ENCODE assay signal across 12 mouse cellular contexts in genomic region chr8:46613377-46613776, GRCm38 (mm10). TPM values are rescaled to one million over a fixed set of nuclear protein-coding genes. Genes with fewer than 3 reads are reported as not detected.
A peak's percentile ranks its signal among the peaks of the same experiment; 100 is the strongest.
DNase-seq lines count a peak whose midpoint lies in the region; ATAC-seq lines count a peak whose summit lies in the region.
"Had no signal": no experiment of that assay in that cellular context is flagged by ENCODE, and none has a peak within 500 bp of the region (broad histone marks: within the 10 kb centered on the region; RNA-seq: fewer than 3 reads in every experiment).

No protein-coding gene starts in this region.

- WGBS in lung, embryonic 16.5 days = 62% methylated on average over 4 of the region's 4 CpGs
- 60% methylated on average over 4 of the region's 4 CpGs for WGBS in heart, embryonic 15.5 days

- H3K9me3 ChIP-seq in lung, embryonic 16.5 days (ENCODE audit: control insufficient read depth, low read length) = no peaks in the 10 kb centered on the region
- H3K9me3 ChIP-seq in heart, embryonic 15.5 days (replicated peaks) = no peaks in the 10 kb centered on the region
- H3K9me3 ChIP-seq: midbrain, embryonic 12.5 days had no signal

- intact Hi-C loops in gastrocnemius, postnatal 36 days (cut with DNase I) = no loop called here
- intact Hi-C loops in left cerebral cortex, postnatal 10 days (cut with DNase I) = no loop called here

- no peak for ATAC-seq in lung, embryonic 16.5 days (ENCODE audit: low read depth)
- no peak for ATAC-seq in heart, embryonic 15.5 days (replicated peaks; ENCODE audit: insufficient number of reproducible peaks, insufficient read depth, low FRiP score, low read depth)
- ATAC-seq in megakaryocyte progenitor cell, adult 5-6 weeks (replicated peaks; ENCODE audit: poor library complexity) = no peak
- ATAC-seq: forebrain, embryonic 14.5 days; hindbrain, postnatal 0 days had no signal

- H3K27me3 ChIP-seq in lung, embryonic 16.5 days (ENCODE audit: control insufficient read depth, insufficient read depth, low read depth, low read length) = no peaks in the 10 kb centered on the region
- H3K27me3 ChIP-seq in heart, embryonic 15.5 days = no peaks in the 10 kb centered on the region
- H3K27me3 ChIP-seq: midbrain, embryonic 12.5 days had no signal

- no peak overlapping the region for H3K4me2 ChIP-seq in lung, embryonic 16.5 days (ENCODE audit: low read depth, low read length)
- no peak overlapping the region for H3K4me2 ChIP-seq in heart, embryonic 15.5 days
- H3K4me2 ChIP-seq: midbrain, embryonic 12.5 days had no signal

- peaks cover 2% of the 10 kb centered on the region; the same call in 1 of the 2 replicates for H3K36me3 ChIP-seq in lung, embryonic 16.5 days (ENCODE audit: control insufficient read depth, insufficient read depth, low read length)
- H3K36me3 ChIP-seq in heart, embryonic 15.5 days = no peaks in the 10 kb centered on the region

- peak; percentile 21 for DNase-seq in gastrocnemius, adult 18-20 months (ENCODE audit: low spot score)
- DNase-seq in gastrocnemius, postnatal 36 days = no peak
- no peak for DNase-seq in lung, postnatal 36 days
- peak; percentile 58 for DNase-seq in retina, postnatal 1 day
- DNase-seq in left cerebral cortex, postnatal 10 days (ENCODE audit: extremely low spot score in 1 of 2, low spot score in 2 of 2) = no peak
- DNase-seq: B cell, adult 2 months had no signal

- H3K9ac ChIP-seq in lung, embryonic 16.5 days (ENCODE audit: low read length) = no peak overlapping the region
- no peak overlapping the region for H3K9ac ChIP-seq in heart, embryonic 15.5 days
- H3K9ac ChIP-seq: midbrain, embryonic 12.5 days had no signal

- no peak overlapping the region for H3K4me3 ChIP-seq in lung, embryonic 16.5 days (ENCODE audit: low read length)
- no peak overlapping the region for H3K4me3 ChIP-seq in heart, embryonic 15.5 days
- H3K4me3 ChIP-seq: midbrain, embryonic 12.5 days had no signal

- H3K27ac ChIP-seq in lung, embryonic 16.5 days (ENCODE audit: low read length) = peak overlapping the region; percentile 52; the same call in 1 of the 2 replicates
- peak overlapping the region; percentile 53 for H3K27ac ChIP-seq in heart, embryonic 15.5 days
- H3K27ac ChIP-seq: hindbrain, postnatal 0 days; midbrain, embryonic 12.5 days had no signal

- H3K4me1 ChIP-seq in lung, embryonic 16.5 days (replicated peaks; ENCODE audit: control insufficient read depth, insufficient read depth, low read length) = peaks cover 16% of the 10 kb centered on the region
- peaks cover 12% of the 10 kb centered on the region for H3K4me1 ChIP-seq in heart, embryonic 15.5 days (replicated peaks)

RNA-seq across cellular contexts. Expression of gene Primpol, which starts 3.6 kb away (rescaled TPM):
- 1 to 10 TPM; 1.4 to 1.6 TPM for total RNA-seq in gastrocnemius, adult 18-20 months (2021)
- total RNA-seq in gastrocnemius, postnatal 36 days (2021) = 1 to 10 TPM in 1 of 2 experiments, under 1 TPM in 1; 0.99 to 1.6 TPM
- 13.2 and 15.2 TPM in 2 replicates for polyA plus RNA-seq in lung, embryonic 16.5 days (2015; fragmentation: Nextera tagmentation; extraction: Ambion mirVana)
- polyA plus RNA-seq in heart, embryonic 15.5 days (2015; fragmentation: Nextera tagmentation; extraction: Ambion mirVana) = 8.7 and 9.8 TPM in 2 replicates
- 9.2 and 16.4 TPM in 2 replicates for total RNA-seq in megakaryocyte progenitor cell, adult 5-6 weeks (2015)
- 7.5 and 7.9 TPM in 2 replicates for total RNA-seq in megakaryocyte progenitor cell, adult 5-6 weeks (2017)
- 1 to 10 TPM; 4.3 to 6.5 TPM for total RNA-seq in left cerebral cortex, postnatal 10 days (2021)

RNA-seq across cellular contexts. Expression of gene Casp3, which starts 3.7 kb away (rescaled TPM):
- 1 to 10 TPM in 1 of 2 experiments, under 1 TPM in 1; 0.94 to 1.5 TPM for total RNA-seq in gastrocnemius, adult 18-20 months (2021)
- total RNA-seq in gastrocnemius, postnatal 36 days (2021) = 1 to 10 TPM; 2.4 to 3.0 TPM
- 85.0 and 89.8 TPM in 2 replicates for polyA plus RNA-seq in lung, embryonic 16.5 days (2015; fragmentation: Nextera tagmentation; extraction: Ambion mirVana)
- 48.1 and 52.8 TPM in 2 replicates for polyA plus RNA-seq in heart, embryonic 15.5 days (2015; fragmentation: Nextera tagmentation; extraction: Ambion mirVana)
- 35.4 and 53.7 TPM in 2 replicates for total RNA-seq in megakaryocyte progenitor cell, adult 5-6 weeks (2015)
- 85.1 and 113 TPM in 2 replicates for total RNA-seq in megakaryocyte progenitor cell, adult 5-6 weeks (2017)
- total RNA-seq in left cerebral cortex, postnatal 10 days (2021) = 10 to 100 TPM; 64.6 to 76.1 TPM

Comparison
In these comparisons a context has a peak if more than half of its experiments do, and no peak if none do; other contexts are left out.
1. DNase-seq: peak in gastrocnemius, adult 18-20 months (single experiment) and retina, postnatal 1 day (single experiment); none in gastrocnemius, postnatal 36 days (0 of 2), lung, postnatal 36 days (single experiment) and left cerebral cortex, postnatal 10 days (0 of 2).
2. RNA of gene Casp3, which starts 3.7 kb away (total RNA-seq): 35.4 to 113 TPM in megakaryocyte progenitor cell, adult 5-6 weeks and 64.6 to 76.1 TPM in left cerebral cortex, postnatal 10 days; 2.4 to 3.0 TPM in gastrocnemius, postnatal 36 days and 0.94 to 1.5 TPM in gastrocnemius, adult 18-20 months; every median in the first group is over 4 times any median in the second.